Mouse (Mus musculus): ENCODE measurements around the gene Atp6v0a1. TPM values are rescaled to one million over a fixed set of nuclear protein-coding genes. Genes with fewer than 3 reads are reported as not detected.

The Atp6v0a1 gene
- polyA plus RNA-seq, 1 experiment from 2014 or later = 38.8 TPM

DNA sequence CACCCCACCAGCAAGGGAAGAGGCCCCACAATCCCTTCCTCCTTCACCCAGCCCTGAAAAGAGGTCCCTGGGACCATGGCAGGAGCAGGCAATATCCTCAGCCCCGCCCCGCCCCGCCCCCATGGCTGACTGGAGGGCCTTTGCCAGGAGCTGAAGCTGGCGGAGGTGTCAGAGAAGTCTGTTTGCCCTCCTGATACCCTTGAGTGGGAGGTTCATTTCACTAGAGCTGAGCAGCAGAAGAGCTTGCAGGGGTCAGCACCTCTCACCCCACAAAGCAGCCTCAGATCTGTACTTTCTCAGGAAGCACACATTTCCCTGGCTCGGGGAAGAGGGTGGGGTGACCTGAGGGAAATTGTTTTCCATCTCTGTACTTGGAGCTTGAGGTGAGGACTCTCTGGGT, 49.5 kb downstream of the Atp6v0a1 start:
- Histone ChIP-seq H3K27me3 (replicated peaks; ENCODE audit: control insufficient read depth, insufficient read depth, low read length) (no peaks in the 10 kb centered on the region), H3K9ac (ENCODE audit: low read depth, low read length) (peak overlapping the region; percentile 31; the same call in 1 of the 2 replicates), H3K27ac (ENCODE audit: low read length) (peak overlapping the region; percentile 89), H3K4me1 (ENCODE audit: control insufficient read depth, insufficient read depth, low read length) (peaks cover 79% of the 10 kb centered on the region), H3K36me3 (ENCODE audit: control insufficient read depth, insufficient read depth, low read length) (no peaks in the 10 kb centered on the region; the same call in 1 of the 2 replicates), H3K4me2 (ENCODE audit: low read depth, low read length) (no peak overlapping the region), H3K4me3 (ENCODE audit: low read length) (no peak overlapping the region), H3K9me3 (ENCODE audit: control insufficient read depth, low read length) (no peaks in the 10 kb centered on the region)
- peak; percentile 25 for ATAC-seq
- WGBS = 54% methylated on average over 5 of the region's 5 CpGs

- no peak overlapping the region for H3K4me2 ChIP-seq (ENCODE audit: low read depth, low read length)
- 78% methylated on average over 10 of the region's 10 CpGs for WGBS
- no peaks in the 10 kb centered on the region for H3K9me3 ChIP-seq (ENCODE audit: control insufficient read depth, low read length)
- 0 out of 2 replicates have a peak overlapping the region, but pooled peaks have one; percentile 21 for H3K9ac ChIP-seq (ENCODE audit: low read depth, low read length)
- no peaks in the 10 kb centered on the region for H3K27me3 ChIP-seq (replicated peaks; ENCODE audit: control insufficient read depth, insufficient read depth, low read length)
- peaks cover 86% of the 10 kb centered on the region for H3K4me1 ChIP-seq (ENCODE audit: control insufficient read depth, insufficient read depth, low read length)
- H3K27ac ChIP-seq (ENCODE audit: low read length) = peak overlapping the region; percentile 89
- no peaks in the 10 kb centered on the region; the same call in 1 of the 2 replicates for H3K36me3 ChIP-seq (ENCODE audit: control insufficient read depth, insufficient read depth, low read length)
- no peak for ATAC-seq
- no peak overlapping the region for H3K4me3 ChIP-seq (ENCODE audit: low read length)
Measured at GRCm38 (mm10) chr11:101059473-101059872, 50.2 kb downstream of the Atp6v0a1 start.

DNA sequence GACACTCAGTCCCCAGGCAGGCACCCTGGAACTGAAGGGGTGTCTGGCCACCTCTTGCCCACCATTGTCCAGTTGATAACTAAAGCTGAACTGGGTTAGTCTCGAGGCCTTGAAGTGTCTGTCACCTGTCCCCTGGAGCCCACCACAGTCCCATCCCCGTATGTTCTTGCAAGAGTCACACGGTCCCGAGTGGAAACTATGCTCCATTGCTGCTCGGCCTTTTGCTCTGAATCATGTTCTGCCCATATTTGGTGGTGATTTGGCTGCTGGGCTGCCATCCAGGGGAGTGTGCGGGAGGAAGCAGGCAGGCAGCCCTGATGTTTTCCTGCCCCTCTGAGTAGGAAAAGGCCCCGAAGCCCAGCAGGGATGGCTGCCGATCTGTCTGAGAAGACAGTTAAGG, 50.9 kb downstream of the Atp6v0a1 start:
- H3K4me1 ChIP-seq (ENCODE audit: control insufficient read depth, insufficient read depth, low read length) = peaks cover 88% of the 10 kb centered on the region
- WGBS = 43% methylated on average over 8 of the region's 8 CpGs
- H3K9me3 ChIP-seq (ENCODE audit: control insufficient read depth, low read length) = no peaks in the 10 kb centered on the region
- H3K9ac ChIP-seq (ENCODE audit: low read depth, low read length) = peak overlapping the region; percentile 54
- peak overlapping the region; percentile 89 for H3K27ac ChIP-seq (ENCODE audit: low read length)
- no peaks in the 10 kb centered on the region for H3K27me3 ChIP-seq (replicated peaks; ENCODE audit: control insufficient read depth, insufficient read depth, low read length)
- no peak overlapping the region for H3K4me2 ChIP-seq (ENCODE audit: low read depth, low read length)
- ATAC-seq = no peak
- H3K36me3 ChIP-seq (ENCODE audit: control insufficient read depth, insufficient read depth, low read length) = no peaks in the 10 kb centered on the region
- H3K4me3 ChIP-seq (ENCODE audit: low read length) = no peak overlapping the region

GRCm38 (mm10) chr11:101061049-101061448, 51.8 kb downstream of the Atp6v0a1 start:
- Histone ChIP-seq H3K4me1 (ENCODE audit: control insufficient read depth, insufficient read depth, low read length) (peaks cover 80% of the 10 kb centered on the region), H3K4me2 (ENCODE audit: low read depth, low read length) (no peak overlapping the region), H3K36me3 (ENCODE audit: control insufficient read depth, insufficient read depth, low read length) (no peaks in the 10 kb centered on the region), H3K9me3 (ENCODE audit: control insufficient read depth, low read length) (no peaks in the 10 kb centered on the region), H3K27me3 (replicated peaks; ENCODE audit: control insufficient read depth, insufficient read depth, low read length) (no peaks in the 10 kb centered on the region), H3K27ac (ENCODE audit: low read length) (peak overlapping the region; percentile 89), H3K4me3 (ENCODE audit: low read length) (no peak overlapping the region), H3K9ac (ENCODE audit: low read depth, low read length) (no peak overlapping the region)
- WGBS = 78% methylated on average over 5 of the region's 5 CpGs
- ATAC-seq = no peak

DNA sequence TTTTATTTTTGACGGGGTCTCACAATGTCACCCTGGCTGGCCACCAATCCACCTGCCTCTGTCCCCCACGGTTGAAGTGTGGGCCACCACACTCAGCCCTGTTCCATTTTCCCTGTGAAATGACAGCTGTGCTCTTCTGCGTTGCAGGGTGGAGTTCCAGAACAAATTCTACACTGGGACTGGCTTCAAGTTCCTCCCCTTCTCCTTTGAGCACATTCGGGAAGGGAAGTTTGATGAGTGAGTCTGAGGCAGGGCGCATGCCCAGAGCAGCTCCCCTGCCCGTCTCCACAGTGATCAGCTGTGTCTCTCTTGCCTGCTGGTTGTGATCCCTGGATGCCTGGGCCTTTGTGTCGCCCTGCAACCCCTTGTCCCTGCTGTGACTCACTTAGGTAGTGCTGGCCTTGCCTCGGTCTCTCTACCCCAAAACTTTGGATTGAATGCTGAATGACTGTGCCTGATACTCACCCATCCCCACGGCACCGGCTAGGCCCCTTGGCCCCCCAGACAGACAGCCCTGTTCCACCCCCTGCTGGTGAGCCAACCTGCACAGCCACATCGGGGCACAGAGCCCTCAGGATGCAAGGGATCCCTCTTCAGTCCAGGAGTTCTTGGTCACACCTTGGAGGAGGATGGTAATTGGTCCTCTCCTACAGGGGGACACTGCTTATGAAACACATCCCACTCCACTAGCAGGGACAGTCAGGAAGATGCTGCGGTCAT, 53.1 kb downstream of the Atp6v0a1 start:
- no peaks in the 10 kb centered on the region for H3K9me3 ChIP-seq (ENCODE audit: control insufficient read depth, low read length)
- peak overlapping the region; percentile 99 for H3K27ac ChIP-seq (ENCODE audit: low read length)
- 74% methylated on average over 12 of the region's 12 CpGs for WGBS
- no peak overlapping the region for H3K4me2 ChIP-seq (ENCODE audit: low read depth, low read length)
- no peak overlapping the region for H3K4me3 ChIP-seq (ENCODE audit: low read length)
- H3K36me3 ChIP-seq (ENCODE audit: control insufficient read depth, insufficient read depth, low read length) = no peaks in the 10 kb centered on the region
- H3K27me3 ChIP-seq (replicated peaks; ENCODE audit: control insufficient read depth, insufficient read depth, low read length) = no peaks in the 10 kb centered on the region
- peak overlapping the region; percentile 61; the same call in 1 of the 2 replicates for H3K9ac ChIP-seq (ENCODE audit: low read depth, low read length)
- H3K4me1 ChIP-seq (ENCODE audit: control insufficient read depth, insufficient read depth, low read length) = peaks cover 75% of the 10 kb centered on the region
- no peak for ATAC-seq

- H3K4me3 ChIP-seq (ENCODE audit: low read length) = no peak overlapping the region
- WGBS = 57% methylated on average over 14 of the region's 14 CpGs
- no peaks in the 10 kb centered on the region for H3K9me3 ChIP-seq (ENCODE audit: control insufficient read depth, low read length)
- H3K4me2 ChIP-seq (ENCODE audit: low read depth, low read length) = 0 out of 2 replicates have a peak overlapping the region, but pooled peaks have one; percentile 0
- ATAC-seq = peak; percentile 49; the same call in 1 of the 2 replicates
- H3K27me3 ChIP-seq (replicated peaks; ENCODE audit: control insufficient read depth, insufficient read depth, low read length) = no peaks in the 10 kb centered on the region
- H3K9ac ChIP-seq (ENCODE audit: low read depth, low read length) = peak overlapping the region; percentile 61
- H3K36me3 ChIP-seq (ENCODE audit: control insufficient read depth, insufficient read depth, low read length) = no peaks in the 10 kb centered on the region
- H3K27ac ChIP-seq (ENCODE audit: low read length) = peak overlapping the region; percentile 99
- peaks cover 69% of the 10 kb centered on the region for H3K4me1 ChIP-seq (ENCODE audit: control insufficient read depth, insufficient read depth, low read length)
Measured at GRCm38 (mm10) chr11:101062971-101063675, 53.9 kb downstream of the Atp6v0a1 start.

GRCm38 (mm10) chr11:101063676-101064327, 54.5 kb downstream of the Atp6v0a1 start:
- Histone ChIP-seq H3K36me3 (ENCODE audit: control insufficient read depth, insufficient read depth, low read length) (no peaks in the 10 kb centered on the region), H3K9me3 (ENCODE audit: control insufficient read depth, low read length) (no peaks in the 10 kb centered on the region), H3K4me1 (ENCODE audit: control insufficient read depth, insufficient read depth, low read length) (peaks cover 62% of the 10 kb centered on the region), H3K9ac (ENCODE audit: low read depth, low read length) (peak overlapping the region; percentile 61), H3K4me3 (ENCODE audit: low read length) (no peak overlapping the region), H3K27ac (ENCODE audit: low read length) (peak overlapping the region; percentile 99), H3K27me3 (replicated peaks; ENCODE audit: control insufficient read depth, insufficient read depth, low read length) (no peaks in the 10 kb centered on the region), H3K4me2 (ENCODE audit: low read depth, low read length) (peak overlapping the region; percentile 29; the same call in 1 of the 2 replicates)
- 17% methylated on average over 12 of the region's 12 CpGs for WGBS
- ATAC-seq = peak; percentile 81

GRCm38 (mm10) chr11:101064462-101064861, 55.2 kb downstream of the Atp6v0a1 start:
- WGBS = 67% methylated on average over 4 of the region's 4 CpGs
- Histone ChIP-seq H3K9ac (ENCODE audit: low read depth, low read length) (no peak overlapping the region), H3K27ac (ENCODE audit: low read length) (peak overlapping the region; percentile 99), H3K36me3 (ENCODE audit: control insufficient read depth, insufficient read depth, low read length) (no peaks in the 10 kb centered on the region), H3K4me1 (ENCODE audit: control insufficient read depth, insufficient read depth, low read length) (peaks cover 56% of the 10 kb centered on the region), H3K4me3 (ENCODE audit: low read length) (no peak overlapping the region), H3K9me3 (ENCODE audit: control insufficient read depth, low read length) (no peaks in the 10 kb centered on the region), H3K4me2 (ENCODE audit: low read depth, low read length) (no peak overlapping the region), H3K27me3 (replicated peaks; ENCODE audit: control insufficient read depth, insufficient read depth, low read length) (no peaks in the 10 kb centered on the region)
- ATAC-seq = no peak

DNA sequence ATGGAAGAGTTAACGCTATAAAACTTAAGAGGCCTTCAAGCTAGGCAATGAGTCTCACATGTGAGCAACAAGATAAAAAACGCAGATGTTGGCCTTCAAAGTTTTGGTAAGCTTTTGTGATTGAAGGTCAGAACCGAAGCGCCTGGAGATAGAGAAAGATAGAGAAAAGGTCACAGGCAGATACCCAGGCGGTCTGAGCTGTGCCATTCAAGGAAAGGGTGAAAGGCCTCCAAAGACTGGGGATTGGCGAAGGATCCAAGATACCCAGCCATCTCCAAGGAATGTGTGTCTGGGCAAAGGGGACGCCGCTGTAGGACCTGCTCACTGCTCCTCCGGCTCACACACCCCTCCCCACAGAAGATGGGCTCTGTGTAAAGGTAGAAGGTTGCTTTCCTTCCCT, 55.8 kb downstream of the Atp6v0a1 start:
- Histone ChIP-seq H3K27ac (ENCODE audit: low read length) (peak overlapping the region; percentile 99; the same call in 1 of the 2 replicates), H3K4me3 (ENCODE audit: low read length) (no peak overlapping the region), H3K4me2 (ENCODE audit: low read depth, low read length) (no peak overlapping the region), H3K4me1 (ENCODE audit: control insufficient read depth, insufficient read depth, low read length) (peaks cover 51% of the 10 kb centered on the region), H3K36me3 (ENCODE audit: control insufficient read depth, insufficient read depth, low read length) (no peaks in the 10 kb centered on the region), H3K9ac (ENCODE audit: low read depth, low read length) (no peak overlapping the region), H3K27me3 (replicated peaks; ENCODE audit: control insufficient read depth, insufficient read depth, low read length) (no peaks in the 10 kb centered on the region), H3K9me3 (ENCODE audit: control insufficient read depth, low read length) (no peaks in the 10 kb centered on the region)
- no peak for ATAC-seq
- 90% methylated on average over 9 of the region's 9 CpGs for WGBS
